Mouse (Mus musculus): ENCODE results near the gene Fbxo22.

DNA sequence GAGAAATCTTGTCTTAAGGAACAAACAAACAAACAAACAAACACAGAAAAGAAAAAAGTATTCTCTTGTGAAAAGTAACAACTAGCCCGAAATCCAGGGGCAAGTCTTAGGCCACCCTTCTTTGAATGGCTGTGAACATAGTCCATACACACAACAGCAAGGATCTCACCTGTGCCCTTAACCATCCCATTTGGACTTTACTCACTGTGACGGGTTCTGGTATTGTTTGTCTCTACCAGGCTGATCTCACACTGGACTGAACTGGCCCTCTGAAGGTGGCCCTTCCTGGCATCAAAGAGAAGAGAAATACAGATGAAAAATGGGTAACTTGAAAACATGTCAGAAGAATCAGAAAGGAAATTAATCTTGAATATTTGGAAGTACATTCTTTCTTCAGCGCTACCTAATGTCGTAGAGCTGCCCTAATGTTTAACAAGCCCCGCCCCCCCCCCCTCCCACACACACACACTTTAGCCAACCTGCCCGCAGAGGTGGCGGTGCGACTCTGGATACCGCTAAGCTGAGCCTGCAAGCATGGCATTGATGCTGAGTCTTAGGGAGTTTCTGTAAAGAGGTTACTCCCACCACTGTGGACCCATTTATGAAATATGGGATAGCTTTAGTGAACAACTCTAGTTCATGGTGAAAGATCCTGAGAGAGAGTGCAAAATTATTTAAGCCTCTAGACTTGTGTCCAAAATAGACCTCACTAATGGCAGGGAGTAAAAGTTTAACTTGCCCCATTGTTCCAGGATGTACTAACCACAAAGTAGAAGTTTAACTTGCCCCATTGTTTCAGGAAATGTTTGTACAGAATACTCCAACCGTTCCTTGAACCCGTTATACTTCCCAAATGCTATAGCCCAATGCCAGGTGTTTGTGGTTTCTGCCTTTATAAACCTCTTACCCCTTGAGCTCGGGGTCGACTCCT lies 27.8 kb downstream of the Fbxo22 start:
- no peak for TF ChIP-seq EP300 (IDR thresholded peaks at IDR 0.05; ENCODE audit: low read depth in 1 of 2, low read length in 2 of 2)
- no peak for TF ChIP-seq ZC3H11A (IDR thresholded peaks at IDR 0.05; ENCODE audit: low read depth, low read length)

All from MEL (cell line).